Mouse (Mus musculus) embryonic facial prominence, embryonic 11.5 days (tissue): ENCODE measurements around the gene Npas3. TPM values are rescaled to one million over a fixed set of nuclear protein-coding genes. Genes with fewer than 3 reads are reported as not detected.
A peak's percentile ranks its signal among the peaks of the same experiment; 100 is the strongest.

Source experiments
- ATAC-seq: fragments of 200-750 bp; cut with Nextera tagmentation; replicated peaks from 2 replicates; pipeline ENCODE4 v1.8.0; 2017; ENCODE audit warnings: low read depth; ENCODE audit not compliant: insufficient number of reproducible peaks, low FRiP score, low TSS enrichment
- DNase-seq: peaks from one replicate; pipeline ENCODE4 v3.0.0-alpha.2; 2015; ENCODE audit warnings: low spot score
- H3K27ac ChIP-seq: fragments of 300-500 bp; sonication (generic); replicated peaks from 2 replicates; pipeline ENCODE4 v1.5.1; 2014; ENCODE audit warnings: mild to moderate bottlenecking, low read depth, low read length, control low read depth
- H3K27me3 ChIP-seq: fragments of 300-500 bp; sonication (generic); 2 replicates; pipeline ENCODE4 v1.6.1; 2014; ENCODE audit warnings: mild to moderate bottlenecking, low read length, moderate library complexity, mixed read lengths; ENCODE audit not compliant: control insufficient read depth, insufficient read depth
- H3K36me3 ChIP-seq: fragments of 300-500 bp; sonication (generic); replicated peaks from 2 replicates; pipeline ENCODE4 v1.6.1; 2014; ENCODE audit warnings: low read depth, mild to moderate bottlenecking, low read length, moderate library complexity, mixed read lengths; ENCODE audit not compliant: control insufficient read depth, insufficient read depth
- H3K4me1 ChIP-seq: fragments of 300-500 bp; sonication (generic); 2 replicates; pipeline ENCODE4 v1.6.1; 2014; ENCODE audit warnings: low read length, mixed read lengths; ENCODE audit not compliant: control insufficient read depth, insufficient read depth
- H3K4me2 ChIP-seq: fragments of 300-500 bp; sonication (generic); 2 replicates; pipeline ENCODE4 v1.6.1; 2014; ENCODE audit warnings: low read depth, mild to moderate bottlenecking, control low read depth, low read length, moderate library complexity
- H3K4me3 ChIP-seq: fragments of 300-500 bp; sonication (generic); 2 replicates; pipeline ENCODE4 v1.5.1; 2014; ENCODE audit warnings: low read depth, low read length, control low read depth
- H3K9ac ChIP-seq: fragments of 300-500 bp; sonication (generic); replicated peaks from 2 replicates; pipeline ENCODE4 v1.6.1; 2014; ENCODE audit warnings: mild to moderate bottlenecking, control low read depth, low read length
- H3K9me3 ChIP-seq: fragments of 300-500 bp; sonication (generic); replicated peaks from 2 replicates; pipeline ENCODE4 v1.6.1; 2016; ENCODE audit warnings: mild to moderate bottlenecking, low read length, inconsistent platforms, mixed read lengths; ENCODE audit not compliant: control insufficient read depth
- WGBS: fragments of 180-500 bp; shearing (Covaris S2); extraction: QIAGEN DNeasy Blood & Tissue Kit; methylation state at CpG from one replicate; pipeline ENCODE4 v1.1.7; 2014; 5-methylcytosine and 5-hydroxymethylcytosine counted together
- polyA plus RNA-seq: library from polyadenylated mRNA; unstranded; fragments of >200 nt; fragmentation: Nextera tagmentation; extraction: Ambion mirVana; gene quantifications from 2 replicates; pipeline ENCODE4 v1.2.1, GENCODE M21; 2014

The Npas3 gene
- polyA plus RNA-seq, 1 experiment from 2014 or later: 5.0 TPM

GRCm38 (mm10) chr12:54045360-54045759 is 796.9 kb downstream of the Npas3 start:
- Histone ChIP-seq H3K36me3 (no peaks in the 10 kb centered on the region), H3K9ac (no peak overlapping the region), H3K4me1 (no peaks in the 10 kb centered on the region), H3K27me3 (no peaks in the 10 kb centered on the region), H3K9me3 (no peaks in the 10 kb centered on the region), H3K4me3 (no peak overlapping the region), H3K4me2 (no peak overlapping the region), H3K27ac (no peak overlapping the region)
- ATAC-seq (no peak), DNase-seq (no peak)
- WGBS: 67% methylated on average over 4 of the region's 4 CpGs

GRCm38 (mm10) chr12:54046824-54047223 is 798.3 kb downstream of the Npas3 start:
- no peak overlapping the region for H3K4me3 ChIP-seq
- H3K4me2 ChIP-seq: no peak overlapping the region
- H3K27ac ChIP-seq: no peak overlapping the region
- H3K36me3 ChIP-seq: no peaks in the 10 kb centered on the region
- no peaks in the 10 kb centered on the region for H3K27me3 ChIP-seq
- H3K9ac ChIP-seq: no peak overlapping the region
- DNase-seq: no peak
- WGBS: 36% methylated on average over 6 of the region's 6 CpGs
- H3K4me1 ChIP-seq: no peaks in the 10 kb centered on the region
- ATAC-seq: no peak
- H3K9me3 ChIP-seq: no peaks in the 10 kb centered on the region

- ATAC-seq (no peak), DNase-seq (no peak)
- Histone ChIP-seq H3K9me3 (no peaks in the 10 kb centered on the region), H3K4me3 (no peak overlapping the region), H3K27me3 (no peaks in the 10 kb centered on the region), H3K36me3 (no peaks in the 10 kb centered on the region), H3K4me1 (no peaks in the 10 kb centered on the region; the same call in 1 of the 2 replicates), H3K27ac (no peak overlapping the region), H3K9ac (no peak overlapping the region), H3K4me2 (no peak overlapping the region)
- WGBS: 85% methylated on average over 5 of the region's 5 CpGs
Observed at GRCm38 (mm10) chr12:54048126-54048525, 799.6 kb downstream of the Npas3 start.

- WGBS: 84% methylated on average over 4 of the region's 4 CpGs
- no peak overlapping the region for H3K9ac ChIP-seq
- DNase-seq (no peak), ATAC-seq (no peak)
- H3K27ac ChIP-seq: no peak overlapping the region
- no peaks in the 10 kb centered on the region; the same call in 1 of the 2 replicates for H3K4me1 ChIP-seq
- no peaks in the 10 kb centered on the region for H3K36me3 ChIP-seq
- H3K4me3 ChIP-seq: no peak overlapping the region
- no peaks in the 10 kb centered on the region for H3K9me3 ChIP-seq
- H3K27me3 ChIP-seq: no peaks in the 10 kb centered on the region
- H3K4me2 ChIP-seq: no peak overlapping the region
Observed at GRCm38 (mm10) chr12:54049926-54050325, 801.4 kb downstream of the Npas3 start.

- Histone ChIP-seq H3K27me3 (no peaks in the 10 kb centered on the region), H3K27ac (no peak overlapping the region), H3K36me3 (no peaks in the 10 kb centered on the region), H3K9ac (no peak overlapping the region), H3K4me3 (no peak overlapping the region), H3K9me3 (no peaks in the 10 kb centered on the region), H3K4me2 (no peak overlapping the region), H3K4me1 (no peaks in the 10 kb centered on the region; the same call in 1 of the 2 replicates)
- WGBS: 41% methylated on average over 3 of the region's 3 CpGs
- ATAC-seq (no peak), DNase-seq (no peak)
Observed at GRCm38 (mm10) chr12:54052939-54053338, 804.5 kb downstream of the Npas3 start.

GRCm38 (mm10) chr12:54053598-54053997 is 805.1 kb downstream of the Npas3 start:
- H3K4me3 ChIP-seq: no peak overlapping the region
- no peaks in the 10 kb centered on the region; the same call in 1 of the 2 replicates for H3K4me1 ChIP-seq
- no peak overlapping the region for H3K4me2 ChIP-seq
- H3K36me3 ChIP-seq: no peaks in the 10 kb centered on the region
- H3K27ac ChIP-seq: no peak overlapping the region
- no peak for ATAC-seq
- H3K9me3 ChIP-seq: no peaks in the 10 kb centered on the region
- no peak for DNase-seq
- H3K27me3 ChIP-seq: no peaks in the 10 kb centered on the region
- 90% methylated on average over 6 of the region's 6 CpGs for WGBS
- no peak overlapping the region for H3K9ac ChIP-seq

GRCm38 (mm10) chr12:54060732-54061131 is 812.3 kb downstream of the Npas3 start:
- 14% methylated on average over 8 of the region's 8 CpGs for WGBS
- Histone ChIP-seq H3K4me2 (no peak overlapping the region), H3K27ac (no peak overlapping the region), H3K4me1 (no peaks in the 10 kb centered on the region), H3K27me3 (no peaks in the 10 kb centered on the region), H3K9ac (no peak overlapping the region), H3K9me3 (no peaks in the 10 kb centered on the region), H3K36me3 (no peaks in the 10 kb centered on the region), H3K4me3 (no peak overlapping the region)
- peak; percentile 86 for DNase-seq
- no peak for ATAC-seq

- Histone ChIP-seq H3K27ac (no peak overlapping the region), H3K27me3 (no peaks in the 10 kb centered on the region), H3K9ac (no peak overlapping the region), H3K4me3 (no peak overlapping the region), H3K4me1 (no peaks in the 10 kb centered on the region), H3K9me3 (no peaks in the 10 kb centered on the region), H3K36me3 (no peaks in the 10 kb centered on the region), H3K4me2 (no peak overlapping the region)
- WGBS: 65% methylated on average over 6 of the region's 6 CpGs
- DNase-seq (no peak), ATAC-seq (no peak)
Observed at GRCm38 (mm10) chr12:54061168-54061567, 812.7 kb downstream of the Npas3 start.
